In the genomic region with DNA sequence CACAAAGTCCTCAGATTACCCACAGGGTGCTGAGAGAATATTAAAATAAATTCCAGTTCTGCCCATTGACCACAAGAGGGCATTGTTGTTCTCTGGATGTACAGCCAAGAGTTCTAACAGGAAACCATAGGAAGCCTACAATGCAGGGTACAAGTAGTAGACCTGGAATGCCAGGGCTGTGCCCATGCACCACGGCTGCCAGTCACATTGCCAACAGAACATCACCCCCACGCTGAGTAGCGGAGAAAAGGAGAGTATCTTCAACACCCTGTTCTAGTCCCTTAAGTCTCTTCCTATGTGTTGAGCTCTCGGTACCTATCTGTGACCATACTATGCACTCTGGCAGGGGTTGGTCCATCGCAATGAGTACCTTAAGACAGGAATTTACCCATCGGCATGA, we compare ENCODE assay signal across 8 mouse cellular contexts. TPM values are rescaled to one million over a fixed set of nuclear protein-coding genes. Genes with fewer than 3 reads are reported as not detected.
DNase-seq lines count a peak whose midpoint lies in the region; ATAC-seq lines count a peak whose summit lies in the region.

No protein-coding gene starts in this region.

- DNase-seq in gastrocnemius, adult 18-20 months (ENCODE audit: low spot score) = peak; percentile 70
- no peak for DNase-seq in gastrocnemius, postnatal 14 days
- peak; percentile 1 for DNase-seq in c-Kit-positive CD71-positive TER-119-positive erythroid progenitor cells, embryonic 14.5 days (ENCODE audit: low spot score)
- DNase-seq in layer of hippocampus, adult 8-10 months (ENCODE audit: low spot score in 2 of 2) = peak; percentile 64 to 67
- peak; percentile 64 for DNase-seq in lung, postnatal 25 days (ENCODE audit: low spot score)
- peak; percentile 63 to 67 for DNase-seq in right cerebral cortex, adult 2 months (ENCODE audit: low spot score in 2 of 2)

- intact Hi-C loops in gastrocnemius, postnatal 14 days (cut with DNase I; ENCODE audit: low total_unique reads) = loop anchor here (2.0 to 5.0 kb wide), 2 partner anchors 326 to 478 kb away; partner anchors contain the start of gene Ccdc110

- WGBS in forebrain, embryonic 15.5 days = 66% methylated on average over 6 of the region's 6 CpGs
- 67% methylated on average over 6 of the region's 6 CpGs for WGBS in hindbrain, embryonic 12.5 days

- H3K4me1 ChIP-seq in forebrain, embryonic 15.5 days = no peaks in the 10 kb centered on the region
- no peaks in the 10 kb centered on the region for H3K4me1 ChIP-seq in hindbrain, embryonic 12.5 days

- no peak overlapping the region for H3K27ac ChIP-seq in forebrain, embryonic 15.5 days (replicated peaks)
- no peak overlapping the region for H3K27ac ChIP-seq in hindbrain, embryonic 12.5 days

- H3K4me2 ChIP-seq in forebrain, embryonic 15.5 days (replicated peaks) = no peak overlapping the region
- H3K4me2 ChIP-seq in hindbrain, embryonic 12.5 days (replicated peaks) = no peak overlapping the region

- no peaks in the 10 kb centered on the region for H3K27me3 ChIP-seq in forebrain, embryonic 15.5 days
- no peaks in the 10 kb centered on the region for H3K27me3 ChIP-seq in hindbrain, embryonic 12.5 days

- no peaks in the 10 kb centered on the region for H3K9me3 ChIP-seq in forebrain, embryonic 15.5 days
- no peaks in the 10 kb centered on the region for H3K9me3 ChIP-seq in hindbrain, embryonic 12.5 days (replicated peaks)

- H3K9ac ChIP-seq in forebrain, embryonic 15.5 days (replicated peaks) = no peak overlapping the region
- H3K9ac ChIP-seq in hindbrain, embryonic 12.5 days = no peak overlapping the region

- ATAC-seq in forebrain, embryonic 15.5 days (replicated peaks) = peak; percentile 95
- peak; percentile 78 for ATAC-seq in hindbrain, embryonic 12.5 days (ENCODE audit: low FRiP score)

- no peak overlapping the region for H3K4me3 ChIP-seq in forebrain, embryonic 15.5 days
- H3K4me3 ChIP-seq in hindbrain, embryonic 12.5 days = no peak overlapping the region

- H3K36me3 ChIP-seq in forebrain, embryonic 15.5 days = no peaks in the 10 kb centered on the region
- no peaks in the 10 kb centered on the region for H3K36me3 ChIP-seq in hindbrain, embryonic 12.5 days

RNA-seq across cellular contexts. Expression of gene Tlr3, which starts 43.5 kb away (rescaled TPM):
- total RNA-seq in gastrocnemius, adult 18-20 months (2021) = 1 to 10 TPM in 1 of 2 experiments, under 1 TPM in 1; 0.75 to 1.3 TPM
- total RNA-seq in gastrocnemius, postnatal 14 days (2021) = 1 to 10 TPM; 2.4 to 3.5 TPM
- 0.93 and 0.94 TPM in 2 replicates for polyA plus RNA-seq in forebrain, embryonic 15.5 days (2015; fragmentation: Nextera tagmentation; extraction: Ambion mirVana)
- 1.1 and 1.4 TPM in 2 replicates for polyA plus RNA-seq in hindbrain, embryonic 12.5 days (2016; fragmentation: Nextera tagmentation; extraction: Ambion mirVana)
- total RNA-seq in layer of hippocampus, adult 8-10 months (2022) = 10 to 100 TPM in 3 of 4 experiments, 1 to 10 TPM in 1; 9.5 to 13.0 (median 12.0) TPM

RNA-seq across cellular contexts. Expression of gene Sorbs2, which starts 53.2 kb away (rescaled TPM):
- 10 to 100 TPM; 60.1 to 97.5 TPM for total RNA-seq in gastrocnemius, adult 18-20 months (2021)
- 10 to 100 TPM; 16.9 to 17.3 TPM for total RNA-seq in gastrocnemius, postnatal 14 days (2021)
- polyA plus RNA-seq in forebrain, embryonic 15.5 days (2015; fragmentation: Nextera tagmentation; extraction: Ambion mirVana) = 100 and 106 TPM in 2 replicates
- polyA plus RNA-seq in hindbrain, embryonic 12.5 days (2016; fragmentation: Nextera tagmentation; extraction: Ambion mirVana) = 81.7 and 89.5 TPM in 2 replicates
- total RNA-seq in layer of hippocampus, adult 8-10 months (2022) = 100 to 1,000 TPM; 154 to 183 (median 170) TPM
